Mouse (Mus musculus) lung, embryonic 16.5 days (tissue): ENCODE measurements around the gene Tbc1d25. TPM values are rescaled to one million over a fixed set of nuclear protein-coding genes. Genes with fewer than 3 reads are reported as not detected.

ENCODE experiments used
- ATAC-seq: fragments of 200-750 bp; cut with Nextera tagmentation; 2 replicates; pipeline ENCODE4 v1.8.0; 2017; ENCODE audit warnings: low read depth, mild to moderate bottlenecking, moderate library complexity
- H3K27ac ChIP-seq: fragments of 300-500 bp; sonication (generic); 2 replicates; pipeline ENCODE4 v1.5.1; 2014; ENCODE audit warnings: mild to moderate bottlenecking, control low read depth, low read length
- H3K27me3 ChIP-seq: fragments of 300-500 bp; sonication (generic); 2 replicates; pipeline ENCODE4 v1.6.1; 2014; ENCODE audit warnings: low read depth, low read length, mixed read lengths; ENCODE audit not compliant: control insufficient read depth, insufficient read depth
- H3K36me3 ChIP-seq: fragments of 300-500 bp; sonication (generic); 2 replicates; pipeline ENCODE4 v1.6.1; 2014; ENCODE audit warnings: low read length; ENCODE audit not compliant: control insufficient read depth, insufficient read depth
- H3K4me1 ChIP-seq: fragments of 300-500 bp; sonication (generic); replicated peaks from 2 replicates; pipeline ENCODE4 v1.6.1; 2014; ENCODE audit warnings: low read length, mixed read lengths; ENCODE audit not compliant: control insufficient read depth, insufficient read depth
- H3K4me2 ChIP-seq: fragments of 300-500 bp; sonication (generic); 2 replicates; pipeline ENCODE4 v1.6.1; 2014; ENCODE audit warnings: low read depth, low read length, control low read depth
- H3K4me3 ChIP-seq: fragments of 300-500 bp; sonication (generic); 2 replicates; pipeline ENCODE4 v1.5.1; 2014; ENCODE audit warnings: mild to moderate bottlenecking, low read length, control low read depth
- H3K9ac ChIP-seq: fragments of 300-500 bp; sonication (generic); 2 replicates; pipeline ENCODE4 v1.6.1; 2014; ENCODE audit warnings: low read length, control low read depth
- H3K9me3 ChIP-seq: fragments of 300-500 bp; sonication (generic); 2 replicates; pipeline ENCODE4 v1.6.1; 2016; ENCODE audit warnings: low read length; ENCODE audit not compliant: control insufficient read depth
- WGBS: fragments of 180-500 bp; shearing (Covaris S2); extraction: QIAGEN DNeasy Blood & Tissue Kit; methylation state at CpG from one replicate; pipeline ENCODE4 v1.1.7; 2014; 5-methylcytosine and 5-hydroxymethylcytosine counted together
- polyA plus RNA-seq: library from polyadenylated mRNA; unstranded; fragments of >200 nt; fragmentation: Nextera tagmentation; extraction: Ambion mirVana; gene quantifications from 2 replicates; pipeline ENCODE4 v1.2.1, GENCODE M21; 2015

Gene Tbc1d25
- polyA plus RNA-seq, 1 experiment from 2014 or later = 13.0 TPM

GRCm38 (mm10) chrX:8125235-8125634, 50.7 kb downstream of the Tbc1d25 start:
- H3K36me3 ChIP-seq = peaks cover 4% of the 10 kb centered on the region
- 72% methylated on average over 7 of the region's 7 CpGs for WGBS

DNA sequence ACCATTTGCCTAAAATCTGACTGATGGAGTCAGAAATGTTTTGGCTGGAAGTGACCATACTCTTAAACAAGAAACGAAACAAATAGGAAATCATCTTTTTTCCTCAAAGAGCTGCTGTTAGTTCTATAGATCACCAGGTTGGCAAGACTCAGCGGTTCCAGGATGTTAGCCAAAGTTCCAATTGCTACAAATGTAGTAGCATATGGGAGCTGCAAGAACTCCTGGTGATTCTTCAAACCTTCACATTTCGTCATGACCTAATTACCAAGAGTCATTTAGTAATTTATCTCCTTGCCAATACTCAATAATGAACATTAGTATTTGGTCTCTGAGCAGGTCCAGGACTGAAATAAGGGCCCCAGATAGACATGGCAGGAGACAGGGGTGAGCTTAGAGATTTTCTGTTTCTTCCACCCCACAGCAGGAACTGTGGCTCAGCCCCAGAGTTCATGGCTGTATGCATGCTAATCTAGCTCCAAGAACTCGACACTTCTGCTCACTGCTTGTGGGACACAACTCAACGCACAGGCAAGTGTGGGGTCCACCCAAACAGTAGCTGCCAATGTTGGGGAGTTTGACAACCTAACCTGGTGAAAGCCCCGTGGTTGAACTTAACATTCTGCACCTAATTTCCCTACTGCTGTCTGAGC, 52.0 kb downstream of the Tbc1d25 start:
- H3K36me3 ChIP-seq = peaks cover 2% of the 10 kb centered on the region
- H3K9me3 ChIP-seq = no peaks in the 10 kb centered on the region
- ATAC-seq = no peak
- no peak overlapping the region for H3K4me3 ChIP-seq
- WGBS = 83% methylated on average over 6 of the region's 6 CpGs
- no peak overlapping the region for H3K27ac ChIP-seq
- H3K4me2 ChIP-seq = no peak overlapping the region
- no peaks in the 10 kb centered on the region for H3K4me1 ChIP-seq
- no peaks in the 10 kb centered on the region for H3K27me3 ChIP-seq
- H3K9ac ChIP-seq = no peak overlapping the region

More at GRCm38 (mm10) chrX:8125235-8125634, 50.7 kb downstream of the Tbc1d25 start:
- Histone ChIP-seq H3K4me3 (no peak overlapping the region), H3K9me3 (no peaks in the 10 kb centered on the region), H3K27ac (no peak overlapping the region), H3K4me1 (no peaks in the 10 kb centered on the region), H3K27me3 (no peaks in the 10 kb centered on the region), H3K4me2 (no peak overlapping the region), H3K9ac (no peak overlapping the region)
- ATAC-seq = no peak

DNA sequence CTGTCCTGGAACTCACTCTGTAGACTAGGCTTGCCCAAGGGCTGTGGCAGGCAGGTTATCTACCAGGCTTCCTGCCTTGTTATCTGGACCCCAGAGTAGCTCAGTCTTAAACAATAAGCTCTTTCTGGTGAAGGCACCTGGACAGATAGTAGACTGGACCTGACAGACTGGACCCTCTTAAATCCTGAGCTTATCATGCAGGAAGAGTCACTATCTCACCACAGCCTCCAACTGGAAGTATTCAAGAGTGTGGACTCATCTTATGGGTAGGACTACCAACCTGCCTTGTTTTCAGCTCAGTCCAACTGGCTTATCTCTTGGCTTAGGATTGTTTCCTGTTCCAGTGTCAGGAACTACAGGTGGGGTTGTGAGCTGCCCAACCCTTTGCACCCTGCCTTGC, 58.7 kb downstream of the Tbc1d25 start:
- Histone ChIP-seq H3K27me3 (no peaks in the 10 kb centered on the region), H3K9me3 (no peaks in the 10 kb centered on the region), H3K9ac (no peak overlapping the region), H3K36me3 (no peaks in the 10 kb centered on the region), H3K4me1 (no peaks in the 10 kb centered on the region), H3K4me3 (no peak overlapping the region), H3K4me2 (no peak overlapping the region), H3K27ac (no peak overlapping the region)
- ATAC-seq = no peak

DNA sequence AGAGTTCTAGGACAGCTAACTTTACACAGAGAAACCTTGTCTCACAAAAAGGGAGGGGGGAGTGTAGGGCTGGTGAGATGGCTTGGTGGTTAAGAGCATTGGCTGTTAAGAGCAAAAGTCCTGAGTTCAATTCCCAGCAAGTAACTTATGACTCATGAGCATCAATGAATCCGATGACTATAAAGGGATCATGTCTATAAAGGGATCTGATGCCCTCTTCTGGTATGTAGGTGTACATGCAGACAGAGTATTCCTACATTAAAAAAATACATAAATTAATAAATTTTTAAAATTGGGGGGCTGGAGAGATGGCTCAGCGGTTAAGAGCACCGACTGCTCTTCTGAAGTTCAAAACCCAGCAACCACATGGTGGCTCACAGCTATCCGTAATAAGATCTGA, 60.7 kb downstream of the Tbc1d25 start:
- 66% methylated on average over 4 of the region's 4 CpGs for WGBS
- no peaks in the 10 kb centered on the region for H3K36me3 ChIP-seq
- no peak for ATAC-seq
- H3K9ac ChIP-seq = no peak overlapping the region
- no peak overlapping the region for H3K4me3 ChIP-seq
- no peaks in the 10 kb centered on the region for H3K4me1 ChIP-seq
- H3K27ac ChIP-seq = no peak overlapping the region
- no peaks in the 10 kb centered on the region for H3K27me3 ChIP-seq
- no peak overlapping the region for H3K4me2 ChIP-seq
- H3K9me3 ChIP-seq = no peaks in the 10 kb centered on the region

DNA sequence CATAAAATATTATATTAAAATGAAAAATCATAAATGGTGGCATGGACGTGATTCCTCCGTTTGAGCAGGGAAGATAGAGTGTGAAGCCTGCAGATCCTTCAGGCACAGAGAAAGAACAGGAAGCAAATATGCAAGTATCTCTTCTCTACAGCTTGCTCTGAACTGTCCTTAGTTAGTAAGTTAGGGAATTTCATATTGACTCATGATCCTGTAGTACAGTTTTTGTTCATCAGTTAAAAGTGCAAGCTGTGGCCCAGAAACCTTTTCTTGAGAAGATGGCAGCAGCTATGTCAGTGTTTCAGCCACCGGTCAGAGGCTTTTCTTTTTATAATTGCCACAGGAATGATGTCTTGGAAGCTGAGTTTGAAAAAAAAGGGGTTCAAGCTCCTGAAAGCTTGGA, 71.0 kb downstream of the Tbc1d25 start:
- H3K4me3 ChIP-seq = no peak overlapping the region
- H3K9ac ChIP-seq = no peak overlapping the region
- ATAC-seq = no peak
- no peaks in the 10 kb centered on the region for H3K27me3 ChIP-seq
- no peaks in the 10 kb centered on the region for H3K9me3 ChIP-seq
- H3K27ac ChIP-seq = no peak overlapping the region
- 88% methylated on average over 3 of the region's 3 CpGs for WGBS
- H3K4me1 ChIP-seq = peaks cover 5% of the 10 kb centered on the region; the same call in 1 of the 2 replicates
- no peaks in the 10 kb centered on the region for H3K36me3 ChIP-seq
- no peak overlapping the region for H3K4me2 ChIP-seq

Other genes starting within 250 kb of the Tbc1d25 start
- gene Eras, start 247.6 kb downstream of the Tbc1d25 start, polyA plus RNA-seq = not detected in 2 replicates
- 25.0 and 26.5 TPM in 2 replicates for gene Hdac6, start 228.3 kb downstream of the Tbc1d25 start, polyA plus RNA-seq
- gene Gata1, start 198.1 kb downstream of the Tbc1d25 start, polyA plus RNA-seq = 1.1 and 2.8 TPM in 2 replicates
- not detected in 2 replicates for gene Glod5, start 157.7 kb downstream of the Tbc1d25 start, polyA plus RNA-seq
- gene Suv39h1, start 101.4 kb downstream of the Tbc1d25 start, polyA plus RNA-seq = 56.0 and 63.6 TPM in 2 replicates
- 0.70 and 0.79 TPM in 2 replicates for gene Was, start 85.7 kb downstream of the Tbc1d25 start, polyA plus RNA-seq
- gene Wdr13, start 43.3 kb downstream of the Tbc1d25 start, polyA plus RNA-seq = 25.4 and 26.0 TPM in 2 replicates
- gene Rbm3, start 30.3 kb downstream of the Tbc1d25 start, polyA plus RNA-seq = 464 and 486 TPM in 2 replicates
- gene Ebp, start 17.3 kb upstream of the Tbc1d25 start, polyA plus RNA-seq = 40.8 and 41.9 TPM in 2 replicates
- 12.9 and 14.4 TPM in 2 replicates for gene Porcn, start 30.3 kb upstream of the Tbc1d25 start, polyA plus RNA-seq
- gene Ftsj1, start 76.2 kb upstream of the Tbc1d25 start, polyA plus RNA-seq = 48.9 and 53.2 TPM in 2 replicates
- 101 and 104 TPM in 2 replicates for gene Slc38a5, start 95.0 kb upstream of the Tbc1d25 start, polyA plus RNA-seq
- gene Ssxb10, start 151.2 kb upstream of the Tbc1d25 start, polyA plus RNA-seq = not detected in 2 replicates
- not detected in 2 replicates for gene Ssxb9, start 190.8 kb upstream of the Tbc1d25 start, polyA plus RNA-seq
- not detected in 2 replicates for gene Ssxb1, start 237.1 kb upstream of the Tbc1d25 start, polyA plus RNA-seq